Mouse (Mus musculus): Measurements from ENCODE around the gene 4930452B06Rik.

- TF ChIP-seq EP300 (optimal IDR thresholded peaks at IDR 0.05) (no peak), CTCF (IDR thresholded peaks at IDR 0.05; ENCODE audit: low read depth) (no peak)
Observed at GRCm38 (mm10) chr14:8514071-8514470, 152.0 kb downstream of the 4930452B06Rik start.
